Mouse (Mus musculus) ES-Bruce4 (cell line): ENCODE data around the gene Ispd. TPM values are rescaled to one million over a fixed set of nuclear protein-coding genes. Genes with fewer than 3 reads are reported as not detected.

Source experiments
- H3K27ac ChIP-seq: 2 replicates; pipeline ENCODE4 v1.5.1; 2012; ENCODE audit warnings: low read length, inconsistent platforms; ENCODE audit not compliant: insufficient read depth
- H3K27me3 ChIP-seq: 2 replicates; pipeline ENCODE4 v1.6.1; 2012; ENCODE audit warnings: mild to moderate bottlenecking, low read length, inconsistent platforms; ENCODE audit not compliant: control insufficient read depth, poor library complexity, insufficient read depth, severe bottlenecking
- H3K36me3 ChIP-seq: 2 replicates; pipeline ENCODE4 v1.6.1; 2012; ENCODE audit warnings: inconsistent platforms, mild to moderate bottlenecking, low read length, moderate library complexity; ENCODE audit not compliant: control insufficient read depth, poor library complexity, insufficient read depth, severe bottlenecking
- H3K4me1 ChIP-seq: one replicate; pipeline ENCODE4 v1.8.1; 2011; ENCODE audit warnings: low read length; ENCODE audit not compliant: control insufficient read depth, insufficient read depth
- H3K4me3 ChIP-seq: 2 replicates; pipeline ENCODE4 v1.5.1; 2011; ENCODE audit warnings: low read depth, mild to moderate bottlenecking, low read length
- H3K9ac ChIP-seq: 2 replicates; pipeline ENCODE4 v1.6.1; 2012; ENCODE audit warnings: low read depth, mild to moderate bottlenecking, inconsistent platforms; ENCODE audit not compliant: poor library complexity, severe bottlenecking
- H3K9me3 ChIP-seq: replicated peaks from 2 replicates; pipeline ENCODE4 v1.6.1; 2012; ENCODE audit warnings: mild to moderate bottlenecking, low read length, inconsistent platforms; ENCODE audit not compliant: control insufficient read depth, poor library complexity, insufficient read depth, severe bottlenecking
- CTCF ChIP-seq: IDR thresholded peaks from one replicate; pipeline ENCODE4 v1.8.1; 2011; ENCODE audit warnings: low read depth, low read length
- EP300 ChIP-seq: IDR thresholded peaks from 2 replicates; pipeline ENCODE4 v1.6.1; 2011; ENCODE audit warnings: low read depth, low read length; ENCODE audit not compliant: insufficient read depth
- POLR2A ChIP-seq: IDR thresholded peaks from one replicate; pipeline ENCODE4 v1.8.1; 2011; ENCODE audit warnings: low read length; ENCODE audit not compliant: insufficient read depth
- polyA plus RNA-seq: library from polyadenylated mRNA; stranded (reverse); fragments of >200 nt; gene quantifications from 2 replicates; pipeline ENCODE4 v1.2.4, GENCODE M21; 2011; ENCODE audit warnings: low read depth; ENCODE audit not compliant: missing spikeins, insufficient read depth, insufficient read length

The Ispd gene
- polyA plus RNA-seq, 1 experiment = 1.2 TPM

- Histone ChIP-seq H3K36me3 (no peaks in the 10 kb centered on the region), H3K27me3 (no peaks in the 10 kb centered on the region), H3K9me3 (no peaks in the 10 kb centered on the region), H3K27ac (no peak overlapping the region), H3K4me1 (no peaks in the 10 kb centered on the region), H3K4me3 (no peak overlapping the region), H3K9ac (no peak overlapping the region)
- TF ChIP-seq EP300 (no peak), POLR2A (no peak), CTCF (no peak)
These were observed 285.5 kb downstream of the Ispd start for GRCm38 (mm10) chr12:36666771-36667170.

- Histone ChIP-seq H3K9me3 (no peaks in the 10 kb centered on the region), H3K27me3 (no peaks in the 10 kb centered on the region), H3K27ac (no peak overlapping the region), H3K4me3 (no peak overlapping the region), H3K36me3 (no peaks in the 10 kb centered on the region), H3K9ac (no peak overlapping the region), H3K4me1 (no peaks in the 10 kb centered on the region)
- no peak for TF ChIP-seq EP300
- no peak for TF ChIP-seq POLR2A
- TF ChIP-seq CTCF = no peak
These were observed 289.1 kb downstream of the Ispd start for GRCm38 (mm10) chr12:36670164-36670908.

GRCm38 (mm10) chr12:36670915-36671579, 289.8 kb downstream of the Ispd start:
- Histone ChIP-seq H3K9ac (no peak overlapping the region), H3K27ac (no peak overlapping the region), H3K4me3 (no peak overlapping the region), H3K9me3 (no peaks in the 10 kb centered on the region), H3K4me1 (no peaks in the 10 kb centered on the region), H3K36me3 (no peaks in the 10 kb centered on the region), H3K27me3 (no peaks in the 10 kb centered on the region)
- TF ChIP-seq CTCF = no peak
- no peak for TF ChIP-seq POLR2A
- no peak for TF ChIP-seq EP300

- Histone ChIP-seq H3K27me3 (no peaks in the 10 kb centered on the region), H3K27ac (no peak overlapping the region), H3K4me1 (no peaks in the 10 kb centered on the region), H3K4me3 (no peak overlapping the region), H3K36me3 (no peaks in the 10 kb centered on the region), H3K9ac (no peak overlapping the region), H3K9me3 (no peaks in the 10 kb centered on the region)
- no peak for TF ChIP-seq EP300
These were observed 293.2 kb downstream of the Ispd start for GRCm38 (mm10) chr12:36674481-36674880.

- Histone ChIP-seq H3K4me1 (no peaks in the 10 kb centered on the region), H3K9ac (no peak overlapping the region), H3K9me3 (no peaks in the 10 kb centered on the region), H3K27me3 (no peaks in the 10 kb centered on the region), H3K36me3 (no peaks in the 10 kb centered on the region), H3K27ac (no peak overlapping the region), H3K4me3 (no peak overlapping the region)
- no peak for TF ChIP-seq POLR2A
- TF ChIP-seq EP300 = no peak
- no peak for TF ChIP-seq CTCF
These were observed 297.0 kb downstream of the Ispd start for GRCm38 (mm10) chr12:36678220-36678619.

- no peaks in the 10 kb centered on the region for H3K27me3 ChIP-seq
- H3K4me3 ChIP-seq = no peak overlapping the region
- H3K9me3 ChIP-seq = no peaks in the 10 kb centered on the region
- TF ChIP-seq EP300 = no peak
- no peak for TF ChIP-seq POLR2A
- no peak for TF ChIP-seq CTCF
- H3K36me3 ChIP-seq = no peaks in the 10 kb centered on the region
- no peak overlapping the region for H3K27ac ChIP-seq
- H3K9ac ChIP-seq = no peak overlapping the region
- no peaks in the 10 kb centered on the region for H3K4me1 ChIP-seq
These were observed 299.7 kb downstream of the Ispd start for GRCm38 (mm10) chr12:36680883-36681505.
